ENCODE assay signal across 21 mouse cellular contexts in the genomic region with DNA sequence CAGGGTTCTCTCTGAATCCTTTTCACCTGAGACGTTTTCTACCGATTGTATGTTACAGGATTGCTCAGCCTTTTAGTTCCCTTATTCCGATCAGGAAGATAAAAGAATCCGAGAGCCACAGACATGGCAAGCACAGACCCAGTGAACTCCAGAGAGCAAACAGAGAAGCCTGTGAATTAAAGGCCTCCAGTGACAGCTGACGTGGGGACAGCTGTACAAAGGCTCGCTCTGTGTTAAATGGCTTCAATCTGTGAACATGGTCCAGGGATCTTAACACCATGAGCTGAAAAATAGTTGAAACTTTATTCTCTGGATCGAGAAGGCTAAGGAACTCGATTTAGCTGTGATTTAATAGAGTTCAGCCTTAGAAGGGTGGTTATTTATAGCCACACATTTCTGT.
DNase-seq lines count a peak whose midpoint lies in the region; ATAC-seq and TF ChIP-seq lines count a peak whose summit lies in the region.
"Had no signal": no experiment of that assay in that cellular context is flagged by ENCODE, and none has a peak within 500 bp of the region (broad histone marks: within the 10 kb centered on the region; RNA-seq: fewer than 3 reads in every experiment).

No protein-coding gene starts in this region.

- H3K27me3 ChIP-seq in hindbrain, postnatal 0 days (ENCODE audit: insufficient read depth, low read length) = no peaks in the 10 kb centered on the region
- no peaks in the 10 kb centered on the region for H3K27me3 ChIP-seq in hindbrain, embryonic 14.5 days (ENCODE audit: control insufficient read depth, insufficient read depth, low read length)
- H3K27me3 ChIP-seq in embryonic facial prominence, embryonic 15.5 days = no peaks in the 10 kb centered on the region
- H3K27me3 ChIP-seq: CH12.LX; embryonic facial prominence, embryonic 12.5 days; forebrain, embryonic 13.5 days; heart, embryonic 12.5 days had no signal

- WGBS in hindbrain, postnatal 0 days = 48% methylated on average over 8 of the region's 8 CpGs
- WGBS in hindbrain, embryonic 14.5 days = 58% methylated on average over 8 of the region's 8 CpGs
- WGBS in embryonic facial prominence, embryonic 15.5 days = 43% methylated on average over 8 of the region's 8 CpGs

- H3K9me3 ChIP-seq in hindbrain, postnatal 0 days (ENCODE audit: low read length) = no peaks in the 10 kb centered on the region
- H3K9me3 ChIP-seq in hindbrain, embryonic 14.5 days (ENCODE audit: control insufficient read depth, low read length) = no peaks in the 10 kb centered on the region
- no peaks in the 10 kb centered on the region for H3K9me3 ChIP-seq in embryonic facial prominence, embryonic 15.5 days (replicated peaks)
- H3K9me3 ChIP-seq: embryonic facial prominence, embryonic 12.5 days; forebrain, embryonic 13.5 days; heart, embryonic 12.5 days had no signal

- no peaks in the 10 kb centered on the region for H3K36me3 ChIP-seq in hindbrain, postnatal 0 days (ENCODE audit: insufficient read depth, low read length)
- no peaks in the 10 kb centered on the region for H3K36me3 ChIP-seq in hindbrain, embryonic 14.5 days (replicated peaks; ENCODE audit: control insufficient read depth, insufficient read depth)
- no peaks in the 10 kb centered on the region for H3K36me3 ChIP-seq in embryonic facial prominence, embryonic 15.5 days
- H3K36me3 ChIP-seq: embryonic facial prominence, embryonic 12.5 days; heart, embryonic 12.5 days had no signal

- no peak overlapping the region for H3K9ac ChIP-seq in hindbrain, postnatal 0 days (replicated peaks; ENCODE audit: low read length)
- H3K9ac ChIP-seq in hindbrain, embryonic 14.5 days = no peak overlapping the region
- H3K9ac ChIP-seq in embryonic facial prominence, embryonic 15.5 days = no peak overlapping the region
- H3K9ac ChIP-seq: embryonic facial prominence, embryonic 12.5 days; forebrain, embryonic 13.5 days; heart, embryonic 12.5 days had no signal

- no peaks in the 10 kb centered on the region for H3K4me1 ChIP-seq in hindbrain, postnatal 0 days (ENCODE audit: insufficient read depth, low read length)
- H3K4me1 ChIP-seq in hindbrain, embryonic 14.5 days (replicated peaks; ENCODE audit: control insufficient read depth, insufficient read depth, low read length) = no peaks in the 10 kb centered on the region
- H3K4me1 ChIP-seq in embryonic facial prominence, embryonic 15.5 days = no peaks in the 10 kb centered on the region
- H3K4me1 ChIP-seq: embryonic facial prominence, embryonic 12.5 days; forebrain, embryonic 13.5 days; heart, embryonic 12.5 days had no signal

- TF ChIP-seq CTCF in hindbrain, postnatal 0 days (IDR thresholded peaks at IDR 0.05; ENCODE audit: low read depth) = no peak

- no peak overlapping the region for H3K27ac ChIP-seq in hindbrain, postnatal 0 days
- no peak overlapping the region for H3K27ac ChIP-seq in hindbrain, embryonic 14.5 days
- H3K27ac ChIP-seq in embryonic facial prominence, embryonic 15.5 days (replicated peaks) = no peak overlapping the region
- H3K27ac ChIP-seq: embryonic facial prominence, embryonic 12.5 days; forebrain, embryonic 13.5 days had no signal

- peak; percentile 18 for DNase-seq in hindbrain, postnatal 0 days (ENCODE audit: low spot score)
- no peak for DNase-seq in hindbrain, embryonic 14.5 days (ENCODE audit: low spot score)
- DNase-seq in testis, postnatal 10 days (ENCODE audit: low spot score) = peak; percentile 1
- DNase-seq in testis, postnatal 14 days (ENCODE audit: low spot score) = no peak
- peak; percentile 27 for DNase-seq in telencephalon, adult 2 months (ENCODE audit: low read depth, low spot score)
- DNase-seq in gastrocnemius, postnatal 25 days = no peak
- DNase-seq: adrenal gland, postnatal 14 days; cerebellum, adult 11 months; cerebellum, adult 8-10 months; cerebellum, postnatal 14 days; embryo, embryonic 11 days; gastrocnemius, postnatal 10 days had no signal

- no peak overlapping the region for H3K4me2 ChIP-seq in hindbrain, postnatal 0 days (ENCODE audit: low read depth, low read length)
- no peak overlapping the region for H3K4me2 ChIP-seq in hindbrain, embryonic 14.5 days (replicated peaks)
- no peak overlapping the region for H3K4me2 ChIP-seq in embryonic facial prominence, embryonic 15.5 days (replicated peaks)
- H3K4me2 ChIP-seq: embryonic facial prominence, embryonic 12.5 days; forebrain, embryonic 13.5 days; heart, embryonic 12.5 days had no signal

- ATAC-seq in hindbrain, postnatal 0 days = no peak
- no peak for ATAC-seq in hindbrain, embryonic 14.5 days (ENCODE audit: low FRiP score)
- 0 out of 2 replicates have a peak, but pooled peaks have one; percentile 67 for ATAC-seq in embryonic facial prominence, embryonic 15.5 days (ENCODE audit: insufficient number of reproducible peaks, low FRiP score, low TSS enrichment, low read depth)
- no peak for ATAC-seq in monocyte, adult 5-6 weeks (replicated peaks; ENCODE audit: insufficient number of reproducible peaks, low FRiP score, low TSS enrichment, poor library complexity, severe bottlenecking)
- ATAC-seq: activated CD4-positive, CD25-positive, alpha-beta regulatory T cell, adult 4 months; forebrain, embryonic 13.5 days; hindbrain, embryonic 16.5 days; Patski had no signal

- H3K4me3 ChIP-seq in hindbrain, postnatal 0 days (ENCODE audit: low read length) = no peak overlapping the region
- H3K4me3 ChIP-seq in hindbrain, embryonic 14.5 days (replicated peaks; ENCODE audit: low read length) = no peak overlapping the region
- H3K4me3 ChIP-seq in embryonic facial prominence, embryonic 15.5 days (replicated peaks) = no peak overlapping the region
- H3K4me3 ChIP-seq: embryonic facial prominence, embryonic 12.5 days; forebrain, embryonic 13.5 days; heart, embryonic 12.5 days had no signal

Comparison
In these comparisons a context has a peak if more than half of its experiments do, and no peak if none do; other contexts are left out.
1. DNase-seq: peak in hindbrain, postnatal 0 days (single experiment), testis, postnatal 10 days (single experiment) and telencephalon, adult 2 months (single experiment); none in hindbrain, embryonic 14.5 days (single experiment), testis, postnatal 14 days (single experiment) and gastrocnemius, postnatal 25 days (single experiment).